Mouse (Mus musculus): ENCODE data around the gene Ap3m1. TPM values are rescaled to one million over a fixed set of nuclear protein-coding genes. Genes with fewer than 3 reads are reported as not detected.

The Ap3m1 gene
- total and polyA plus RNA-seq, 3 experiments: 32.6 to 73.4 (median 61.7) TPM

DNA sequence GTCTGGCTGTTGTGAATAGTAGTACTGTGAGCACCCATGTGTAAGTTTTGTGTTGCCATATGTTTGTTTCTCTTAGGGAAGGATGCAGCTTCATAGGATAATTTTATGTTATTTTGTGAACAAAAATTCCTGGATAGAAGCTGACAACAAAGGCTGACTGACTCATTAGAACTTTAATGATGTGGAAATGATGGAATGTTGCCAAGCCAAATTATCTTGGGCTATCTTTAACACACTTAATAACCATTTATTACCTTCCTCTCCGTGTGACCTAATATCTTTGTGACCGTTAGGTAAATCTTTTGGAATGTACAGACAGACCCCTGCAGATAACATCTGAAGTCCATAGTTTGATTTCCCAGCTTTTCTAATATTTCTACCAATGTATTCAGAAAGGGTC is 33.8 kb upstream of the Ap3m1 start:
- H3K36me3 ChIP-seq (replicated peaks in 1 of 2; ENCODE audit: control insufficient read depth in 1 of 2, insufficient read depth in 1 of 2, low read length in 1 of 2): peaks cover 0 to 3% of the 10 kb centered on the region in 2 experiments
- peaks cover 0 to 20% of the 10 kb centered on the region in 2 experiments; a peak in 2 of 4 replicates for H3K4me1 ChIP-seq (ENCODE audit: control insufficient read depth in 1 of 2, insufficient read depth in 2 of 2)
- in situ Hi-C loops (cut with MboI; ENCODE audit: low pct_ligation_motif_present, low pct_unique_long_range_greater_than_20kb, low sequenced_read_pairs) (no loop called here), dilution Hi-C loops (cut with MboI; ENCODE audit: extremely low pct_ligation_motif_present, extremely low pct_unique_long_range_greater_than_20kb, low sequenced_read_pairs) (no loop called here)
- TF ChIP-seq ZNF384 (IDR thresholded peaks at IDR 0.05; ENCODE audit: low read depth, low read length) (no peak), POLR2A (IDR thresholded peaks at IDR 0.05; ENCODE audit: low read depth, low read length) (no peak), TBP (conservative IDR thresholded peaks at IDR 0.05; ENCODE audit: low read depth, low read length) (no peak), RCOR1 (conservative IDR thresholded peaks at IDR 0.05; ENCODE audit: low read depth, low read length) (no peak), NRF1 (IDR thresholded peaks at IDR 0.05; ENCODE audit: low read depth, low read length) (no peak), E2F4 (IDR thresholded peaks at IDR 0.05; ENCODE audit: insufficient replicate concordance, low read depth, low read length) (no peak), CTCF (conservative IDR thresholded peaks at IDR 0.05 in 1 of 2, IDR thresholded peaks at IDR 0.05 in 1 of 2; ENCODE audit: low read depth in 2 of 2, low read length in 2 of 2) (no peak), MAFK (IDR thresholded peaks at IDR 0.05; ENCODE audit: insufficient replicate concordance, low read length) (no peak), ELF1 (IDR thresholded peaks at IDR 0.05; ENCODE audit: low read depth, low read length) (no peak), IRF4 (IDR thresholded peaks at IDR 0.05; ENCODE audit: low read depth, low read length) (no peak), ZMIZ1 (IDR thresholded peaks at IDR 0.05; ENCODE audit: low read depth, low read length) (no peak)
- no peak for DNase-seq (ENCODE audit: extremely low read depth)
- H3K27ac ChIP-seq (ENCODE audit: insufficient read depth, low read depth): no peak overlapping the region
- H3K79me2 ChIP-seq (replicated peaks; ENCODE audit: control insufficient read depth, extremely low read depth, insufficient read depth, poor library complexity, severe bottlenecking): 0 out of 2 replicates have a peak, but pooled peaks cover 2% of the 10 kb centered on the region
- no peaks in the 10 kb centered on the region for H3K9me3 ChIP-seq (replicated peaks; ENCODE audit: low read length)
- no peak overlapping the region for H3K4me2 ChIP-seq (ENCODE audit: insufficient read depth, low read depth, poor library complexity, severe bottlenecking)
- H3K9ac ChIP-seq (ENCODE audit: insufficient read depth, low read depth): no peak overlapping the region
- no peak overlapping the region for H3K4me3 ChIP-seq (replicated peaks in 1 of 3; ENCODE audit: low read depth in 2 of 3, low read length in 2 of 3, poor library complexity in 1 of 3)
- no peaks in the 10 kb centered on the region for H3K27me3 ChIP-seq (replicated peaks)

DNA sequence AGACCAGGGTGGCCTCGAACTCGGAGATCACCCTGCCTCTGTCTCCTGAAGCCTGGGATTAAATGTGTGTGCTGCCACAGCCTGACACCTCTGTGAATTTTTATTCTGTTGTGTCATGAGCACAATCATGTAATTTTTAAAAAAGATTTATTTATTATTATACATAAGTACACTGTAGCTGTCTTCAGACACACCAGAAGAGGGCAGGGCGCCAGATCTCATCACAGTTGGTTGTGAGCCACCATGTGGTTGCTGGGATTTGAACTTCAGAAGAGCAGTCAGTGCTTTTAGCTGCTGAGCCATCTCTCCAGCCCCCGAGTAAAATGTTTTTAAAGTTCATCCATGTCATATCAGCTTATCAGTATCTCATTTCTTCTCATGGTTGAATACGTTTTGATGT is 33.4 kb upstream of the Ap3m1 start:
- Histone ChIP-seq H3K79me2 (replicated peaks; ENCODE audit: control insufficient read depth, extremely low read depth, insufficient read depth, poor library complexity, severe bottlenecking) (0 out of 2 replicates have a peak, but pooled peaks cover 2% of the 10 kb centered on the region), H3K4me3 (replicated peaks in 1 of 3; ENCODE audit: low read depth in 2 of 3, low read length in 2 of 3, poor library complexity in 1 of 3) (no peak overlapping the region), H3K4me2 (ENCODE audit: insufficient read depth, low read depth, poor library complexity, severe bottlenecking) (no peak overlapping the region), H3K36me3 (replicated peaks in 1 of 2; ENCODE audit: control insufficient read depth in 1 of 2, insufficient read depth in 1 of 2, low read length in 1 of 2) (peaks cover 0 to 3% of the 10 kb centered on the region in 2 experiments), H3K27me3 (replicated peaks) (no peaks in the 10 kb centered on the region), H3K27ac (ENCODE audit: insufficient read depth, low read depth) (no peak overlapping the region), H3K9me3 (replicated peaks; ENCODE audit: low read length) (no peaks in the 10 kb centered on the region), H3K4me1 (ENCODE audit: control insufficient read depth in 1 of 2, insufficient read depth in 2 of 2) (peaks cover 0 to 21% of the 10 kb centered on the region in 2 experiments; a peak in 2 of 4 replicates), H3K9ac (ENCODE audit: insufficient read depth, low read depth) (no peak overlapping the region)
- DNase-seq (ENCODE audit: extremely low read depth): no peak
- TF ChIP-seq ZNF384 (IDR thresholded peaks at IDR 0.05; ENCODE audit: low read depth, low read length): no peak
- no peak for TF ChIP-seq JUND (conservative IDR thresholded peaks at IDR 0.05; ENCODE audit: low read depth, low read length)
- no peak for TF ChIP-seq TBP (conservative IDR thresholded peaks at IDR 0.05; ENCODE audit: low read depth, low read length)
- no peak for TF ChIP-seq ELF1 (IDR thresholded peaks at IDR 0.05; ENCODE audit: low read depth, low read length)
- no peak for TF ChIP-seq KAT2A (IDR thresholded peaks at IDR 0.05; ENCODE audit: insufficient replicate concordance, low read length)
- TF ChIP-seq BHLHE40 (IDR thresholded peaks at IDR 0.05; ENCODE audit: low read depth, low read length): no peak
- no peak for TF ChIP-seq USF1 (IDR thresholded peaks at IDR 0.05; ENCODE audit: low read depth, low read length)
- TF ChIP-seq SMC3 (IDR thresholded peaks at IDR 0.05; ENCODE audit: low read depth, low read length): no peak
- no peak for TF ChIP-seq MAZ (IDR thresholded peaks at IDR 0.05; ENCODE audit: low read depth, low read length)
- no peak for TF ChIP-seq CTCF (conservative IDR thresholded peaks at IDR 0.05 in 1 of 2, IDR thresholded peaks at IDR 0.05 in 1 of 2; ENCODE audit: low read depth in 2 of 2, low read length in 2 of 2)
- no peak for TF ChIP-seq ETS1 (conservative IDR thresholded peaks at IDR 0.05; ENCODE audit: low read depth, low read length)
- no peak for TF ChIP-seq MEF2A (IDR thresholded peaks at IDR 0.05; ENCODE audit: borderline replicate concordance, low read depth, low read length)
- TF ChIP-seq CHD2 (IDR thresholded peaks at IDR 0.05; ENCODE audit: low read length): no peak
- TF ChIP-seq USF2 (conservative IDR thresholded peaks at IDR 0.05; ENCODE audit: low read depth, low read length): no peak
- in situ Hi-C loops (cut with MboI; ENCODE audit: low pct_ligation_motif_present, low pct_unique_long_range_greater_than_20kb, low sequenced_read_pairs): no loop called here
- dilution Hi-C loops (cut with MboI; ENCODE audit: extremely low pct_ligation_motif_present, extremely low pct_unique_long_range_greater_than_20kb, low sequenced_read_pairs): no loop called here
